ENCODE assay signal across 9 mouse cellular contexts in genomic region chr5:44483426-44484106, GRCm38 (mm10).
DNase-seq lines count a peak whose midpoint lies in the region; ATAC-seq and TF ChIP-seq lines count a peak whose summit lies in the region.
"Had no signal": no experiment of that assay in that cellular context is flagged by ENCODE, and none has a peak within 500 bp of the region (broad histone marks: within the 10 kb centered on the region; RNA-seq: fewer than 3 reads in every experiment).

No protein-coding gene starts in this region.

- H3K9me3 ChIP-seq in embryonic facial prominence, embryonic 10.5 days: no peaks in the 10 kb centered on the region
- no peaks in the 10 kb centered on the region for H3K9me3 ChIP-seq in kidney, embryonic 15.5 days (replicated peaks)

- H3K4me3 ChIP-seq in gastrocnemius, adult 2 months: no peak overlapping the region
- no peak overlapping the region for H3K4me3 ChIP-seq in embryonic facial prominence, embryonic 10.5 days
- no peak overlapping the region for H3K4me3 ChIP-seq in kidney, embryonic 15.5 days (replicated peaks)

- no peak overlapping the region for H3K27ac ChIP-seq in gastrocnemius, adult 2 months
- no peak overlapping the region for H3K27ac ChIP-seq in embryonic facial prominence, embryonic 10.5 days (replicated peaks)
- no peak overlapping the region for H3K27ac ChIP-seq in kidney, embryonic 15.5 days
- H3K27ac ChIP-seq: macrophage had no signal

- no peaks in the 10 kb centered on the region for H3K36me3 ChIP-seq in embryonic facial prominence, embryonic 10.5 days (replicated peaks)
- H3K36me3 ChIP-seq in kidney, embryonic 15.5 days: no peaks in the 10 kb centered on the region

- 64% methylated on average over 11 of the region's 11 CpGs for whole genome bisulfite sequencing in embryonic facial prominence, embryonic 10.5 days
- WGBS in kidney, embryonic 15.5 days: 68% methylated on average over 11 of the region's 11 CpGs

- no peak overlapping the region for H3K9ac ChIP-seq in kidney, embryonic 15.5 days

- intact Hi-C loops in gastrocnemius, adult 2 months (cut with DNase I): no loop called here
- intact Hi-C loops in gastrocnemius, postnatal 36 days (cut with DNase I): no loop called here

- no peak for DNase-seq in gastrocnemius, adult 2 months
- DNase-seq in gastrocnemius, postnatal 36 days: no peak
- peak; percentile 41 for DNase-seq in embryonic facial prominence, embryonic 10.5 days (ENCODE audit: low spot score)
- peak; percentile 4 for DNase-seq in lung, postnatal 36 days
- peak; percentile 34 for DNase-seq in right cerebral cortex, postnatal 4 days
- no peak for DNase-seq in thymus, adult 18-20 months
- no peak for DNase-seq in spleen, adult 18-20 months

- TF ChIP-seq CTCF in gastrocnemius, adult 2 months (IDR thresholded peaks at IDR 0.05): peak; percentile 38; the same call in 1 of the 2 replicates

- H3K27me3 ChIP-seq in embryonic facial prominence, embryonic 10.5 days (replicated peaks; ENCODE audit: low read depth, poor library complexity, severe bottlenecking): no peaks in the 10 kb centered on the region
- no peaks in the 10 kb centered on the region for H3K27me3 ChIP-seq in kidney, embryonic 15.5 days

- H3K4me2 ChIP-seq in kidney, embryonic 15.5 days: no peak overlapping the region

- peaks cover 35% of the 10 kb centered on the region for H3K4me1 ChIP-seq in embryonic facial prominence, embryonic 10.5 days
- H3K4me1 ChIP-seq in kidney, embryonic 15.5 days: 0 out of 2 replicates have a peak, but pooled peaks cover 9% of the 10 kb centered on the region

- 0 out of 2 replicates have a peak, but pooled peaks have one; percentile 46 for ATAC-seq in kidney, embryonic 15.5 days (replicated peaks; ENCODE audit: low FRiP score)

Comparison
In these comparisons a context has a peak if more than half of its experiments do, and no peak if none do; other contexts are left out.
1. DNase-seq: peak in embryonic facial prominence, embryonic 10.5 days (single experiment), lung, postnatal 36 days (single experiment) and right cerebral cortex, postnatal 4 days (single experiment); none in gastrocnemius, adult 2 months (single experiment), gastrocnemius, postnatal 36 days (0 of 2), thymus, adult 18-20 months (0 of 2) and spleen, adult 18-20 months (0 of 2).